Mouse (Mus musculus): ENCODE data around the gene Ankdd1b. TPM values are rescaled to one million over a fixed set of nuclear protein-coding genes. Genes with fewer than 3 reads are reported as not detected.

The Ankdd1b gene
- polyA plus RNA-seq, 1 experiment from 2014 or later, result not detected

DNA sequence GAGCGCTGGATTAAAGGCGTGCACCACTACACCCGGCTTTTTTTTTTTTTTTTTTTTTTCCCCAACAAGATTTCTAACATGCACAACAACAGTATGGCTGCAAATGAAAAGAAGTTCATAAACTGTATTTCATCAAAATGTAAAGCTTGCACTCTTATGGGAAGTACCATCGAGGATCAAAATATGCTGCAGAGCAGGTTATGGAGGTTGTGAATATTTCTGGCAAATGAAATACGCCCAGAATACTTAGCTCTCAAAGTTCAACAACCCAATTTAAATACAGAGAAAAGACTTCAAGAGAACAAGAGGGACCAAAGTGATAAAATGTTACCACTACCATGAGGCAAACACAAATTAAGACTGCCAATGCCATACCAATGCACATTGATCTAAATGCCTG is 2.3 kb downstream of the Ankdd1b start:
- 91% methylated on average over 5 of the region's 5 CpGs for WGBS
- no peaks in the 10 kb centered on the region for H3K36me3 ChIP-seq (ENCODE audit: control insufficient read depth, insufficient read depth, low read length)
- no peaks in the 10 kb centered on the region for H3K27me3 ChIP-seq (ENCODE audit: control insufficient read depth, insufficient read depth, low read length)
- H3K9me3 ChIP-seq (ENCODE audit: control insufficient read depth, low read length), result no peaks in the 10 kb centered on the region
- no peak overlapping the region for H3K27ac ChIP-seq (ENCODE audit: low read depth, low read length)
- no peak for ATAC-seq (ENCODE audit: low read depth)
- no peak overlapping the region for H3K4me3 ChIP-seq (ENCODE audit: low read depth, low read length)
- H3K9ac ChIP-seq (replicated peaks; ENCODE audit: low read depth, low read length), result no peak overlapping the region
- no peaks in the 10 kb centered on the region for H3K4me1 ChIP-seq (ENCODE audit: control insufficient read depth, insufficient read depth, low read length)
- no peak overlapping the region for H3K4me2 ChIP-seq (ENCODE audit: low read depth, low read length)

DNA sequence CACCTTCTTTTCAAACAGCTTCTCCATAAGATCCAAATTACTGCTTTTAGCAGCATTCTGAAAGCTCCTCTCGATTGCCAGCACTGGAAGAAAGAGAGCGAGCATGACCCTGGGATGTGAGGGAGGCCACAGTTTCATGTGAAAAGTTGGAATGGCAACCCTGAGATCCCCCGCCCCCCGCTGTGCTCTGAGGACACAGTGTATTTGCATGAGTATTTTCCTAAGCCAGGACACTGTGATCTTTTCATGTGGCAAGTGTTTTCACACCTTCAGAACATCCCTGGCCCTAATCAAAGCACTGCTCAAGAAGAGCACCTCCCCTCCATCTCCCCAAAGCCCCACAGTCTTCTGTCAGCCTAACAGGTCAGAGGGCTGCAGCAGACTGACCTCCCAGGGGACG is 5.7 kb downstream of the Ankdd1b start:
- no peaks in the 10 kb centered on the region for H3K9me3 ChIP-seq (ENCODE audit: control insufficient read depth, low read length)
- no peak for ATAC-seq (ENCODE audit: low read depth)
- H3K36me3 ChIP-seq (ENCODE audit: control insufficient read depth, insufficient read depth, low read length), result no peaks in the 10 kb centered on the region
- no peak overlapping the region for H3K9ac ChIP-seq (replicated peaks; ENCODE audit: low read depth, low read length)
- no peaks in the 10 kb centered on the region for H3K27me3 ChIP-seq (ENCODE audit: control insufficient read depth, insufficient read depth, low read length)
- H3K4me2 ChIP-seq (ENCODE audit: low read depth, low read length), result no peak overlapping the region
- H3K27ac ChIP-seq (ENCODE audit: low read depth, low read length), result no peak overlapping the region
- 40% methylated on average over 5 of the region's 5 CpGs for WGBS
- H3K4me1 ChIP-seq (ENCODE audit: control insufficient read depth, insufficient read depth, low read length), result no peaks in the 10 kb centered on the region
- H3K4me3 ChIP-seq (ENCODE audit: low read depth, low read length), result no peak overlapping the region

DNA sequence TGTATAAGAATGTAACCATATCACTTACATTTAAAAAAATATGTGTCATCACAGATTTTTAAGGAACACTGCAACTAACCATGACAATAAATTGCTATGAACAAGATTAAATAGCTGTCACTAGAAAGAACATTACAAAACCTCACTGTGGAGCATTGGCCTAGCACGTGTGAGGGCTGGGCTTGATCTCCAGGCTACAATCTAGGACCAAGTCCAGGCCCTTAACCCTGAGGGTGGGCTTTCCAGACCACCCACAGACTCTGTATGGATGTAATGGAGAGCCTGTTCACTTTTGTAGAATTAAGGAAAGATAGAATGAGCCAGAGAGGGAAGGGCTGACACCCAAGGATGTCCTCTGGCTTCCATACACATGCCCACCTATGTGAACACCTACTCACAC is 8.4 kb downstream of the Ankdd1b start:
- Histone ChIP-seq H3K9ac (replicated peaks; ENCODE audit: low read depth, low read length) (no peak overlapping the region), H3K27me3 (ENCODE audit: control insufficient read depth, insufficient read depth, low read length) (no peaks in the 10 kb centered on the region), H3K4me1 (ENCODE audit: control insufficient read depth, insufficient read depth, low read length) (no peaks in the 10 kb centered on the region), H3K4me3 (ENCODE audit: low read depth, low read length) (no peak overlapping the region), H3K27ac (ENCODE audit: low read depth, low read length) (no peak overlapping the region), H3K9me3 (ENCODE audit: control insufficient read depth, low read length) (no peaks in the 10 kb centered on the region), H3K36me3 (ENCODE audit: control insufficient read depth, insufficient read depth, low read length) (no peaks in the 10 kb centered on the region), H3K4me2 (ENCODE audit: low read depth, low read length) (no peak overlapping the region)
- ATAC-seq (ENCODE audit: low read depth), result no peak
- WGBS, result 55% methylated on average over 1 of the region's 1 CpGs

DNA sequence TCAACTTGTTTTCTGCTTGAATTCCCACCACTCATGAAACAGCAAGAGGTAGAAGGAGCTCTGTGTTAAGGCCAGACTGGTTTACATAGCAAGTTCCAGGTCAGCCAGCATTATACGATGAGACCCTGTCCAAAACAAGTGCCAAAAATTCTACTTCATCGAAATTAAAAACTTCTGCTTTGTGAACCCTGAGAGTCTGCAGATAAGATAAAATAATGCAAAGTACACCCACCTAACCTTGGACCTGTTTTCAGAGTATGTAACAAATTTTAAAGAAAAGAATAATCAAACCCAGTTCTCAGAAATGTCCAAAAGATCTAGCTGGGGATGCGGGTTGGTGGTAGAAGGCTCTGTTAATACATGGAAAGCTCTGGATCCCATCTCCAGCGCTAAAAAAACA is 12.4 kb downstream of the Ankdd1b start:
- WGBS, result 83% methylated on average over 4 of the region's 4 CpGs
- no peaks in the 10 kb centered on the region for H3K36me3 ChIP-seq (ENCODE audit: control insufficient read depth, insufficient read depth, low read length)
- no peaks in the 10 kb centered on the region for H3K27me3 ChIP-seq (ENCODE audit: control insufficient read depth, insufficient read depth, low read length)
- H3K4me2 ChIP-seq (ENCODE audit: low read depth, low read length), result no peak overlapping the region
- H3K9ac ChIP-seq (replicated peaks; ENCODE audit: low read depth, low read length), result no peak overlapping the region
- no peak for ATAC-seq (ENCODE audit: low read depth)
- no peak overlapping the region for H3K4me3 ChIP-seq (ENCODE audit: low read depth, low read length)
- no peaks in the 10 kb centered on the region for H3K9me3 ChIP-seq (ENCODE audit: control insufficient read depth, low read length)
- no peaks in the 10 kb centered on the region for H3K4me1 ChIP-seq (ENCODE audit: control insufficient read depth, insufficient read depth, low read length)
- H3K27ac ChIP-seq (ENCODE audit: low read depth, low read length), result no peak overlapping the region

DNA sequence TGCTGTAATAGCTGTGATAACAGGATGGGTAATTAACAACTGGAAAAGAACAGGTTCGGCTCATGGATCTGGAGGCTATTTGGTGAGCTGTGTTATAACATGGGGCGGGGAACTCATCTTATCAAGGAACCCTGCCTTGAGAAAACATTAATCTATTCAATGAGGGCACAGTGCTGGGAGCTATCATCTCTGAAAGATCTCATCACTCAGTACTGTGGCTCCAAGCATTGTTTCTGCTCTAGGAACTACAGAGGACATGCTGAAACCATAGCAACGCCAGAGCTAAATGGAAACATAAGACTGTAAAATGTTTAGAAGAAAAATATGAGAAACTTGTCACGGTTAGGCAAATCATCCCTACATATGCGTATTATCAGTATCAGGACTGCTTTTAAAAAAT is 13.0 kb downstream of the Ankdd1b start:
- no peak overlapping the region for H3K27ac ChIP-seq (ENCODE audit: low read depth, low read length)
- no peak overlapping the region for H3K4me3 ChIP-seq (ENCODE audit: low read depth, low read length)
- H3K4me1 ChIP-seq (ENCODE audit: control insufficient read depth, insufficient read depth, low read length), result no peaks in the 10 kb centered on the region
- no peak overlapping the region for H3K4me2 ChIP-seq (ENCODE audit: low read depth, low read length)
- H3K9ac ChIP-seq (replicated peaks; ENCODE audit: low read depth, low read length), result no peak overlapping the region
- no peaks in the 10 kb centered on the region for H3K9me3 ChIP-seq (ENCODE audit: control insufficient read depth, low read length)
- H3K36me3 ChIP-seq (ENCODE audit: control insufficient read depth, insufficient read depth, low read length), result no peaks in the 10 kb centered on the region
- WGBS, result 85% methylated on average over 5 of the region's 5 CpGs
- H3K27me3 ChIP-seq (ENCODE audit: control insufficient read depth, insufficient read depth, low read length), result no peaks in the 10 kb centered on the region
- ATAC-seq (ENCODE audit: low read depth), result no peak

DNA sequence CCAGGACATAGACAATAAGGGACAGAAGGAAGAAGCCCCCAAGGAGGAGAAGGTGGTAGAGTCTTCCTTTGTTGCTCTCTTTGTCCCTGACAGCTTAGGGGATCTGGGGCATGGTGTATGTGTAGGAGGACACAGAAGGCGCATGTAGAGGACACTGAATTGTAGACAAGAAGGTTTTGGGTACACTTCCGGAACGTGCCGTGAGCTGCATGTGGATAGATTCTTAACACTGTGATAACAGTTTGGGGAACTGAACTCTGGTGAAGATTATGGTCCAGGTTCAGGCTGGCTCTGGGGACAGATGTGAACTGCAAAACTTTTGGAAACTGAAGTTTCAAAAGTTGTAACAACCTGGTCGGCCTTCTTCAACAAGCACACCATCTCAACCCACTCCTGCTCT is 13.4 kb downstream of the Ankdd1b start:
- ATAC-seq (ENCODE audit: low read depth), result no peak
- Histone ChIP-seq H3K4me1 (ENCODE audit: control insufficient read depth, insufficient read depth, low read length) (no peaks in the 10 kb centered on the region), H3K9ac (replicated peaks; ENCODE audit: low read depth, low read length) (no peak overlapping the region), H3K36me3 (ENCODE audit: control insufficient read depth, insufficient read depth, low read length) (no peaks in the 10 kb centered on the region), H3K4me2 (ENCODE audit: low read depth, low read length) (no peak overlapping the region), H3K4me3 (ENCODE audit: low read depth, low read length) (no peak overlapping the region), H3K9me3 (ENCODE audit: control insufficient read depth, low read length) (no peaks in the 10 kb centered on the region), H3K27ac (ENCODE audit: low read depth, low read length) (no peak overlapping the region), H3K27me3 (ENCODE audit: control insufficient read depth, insufficient read depth, low read length) (no peaks in the 10 kb centered on the region)
- 93% methylated on average over 5 of the region's 5 CpGs for WGBS

DNA sequence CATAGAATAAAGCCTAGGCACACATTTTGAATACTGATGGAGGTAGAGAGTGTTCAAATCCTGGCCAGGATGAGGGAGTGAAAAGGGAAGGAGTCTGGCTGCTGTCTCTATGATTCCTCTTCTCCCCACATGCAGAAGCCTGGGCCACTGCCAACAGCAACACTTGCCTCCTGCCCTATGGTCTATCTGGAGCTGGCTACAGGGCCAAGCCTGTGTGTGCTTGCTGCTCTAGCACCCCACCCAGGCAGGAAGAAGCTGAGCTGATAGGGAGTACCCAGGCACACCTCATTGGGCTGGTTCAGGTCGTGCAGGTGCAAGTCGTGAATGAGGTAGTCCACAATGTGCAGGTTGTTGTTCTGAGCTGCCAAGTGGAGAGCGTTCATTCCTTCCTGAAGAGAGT is 16.7 kb downstream of the Ankdd1b start:
- H3K27ac ChIP-seq (ENCODE audit: low read depth, low read length), result no peak overlapping the region
- H3K4me2 ChIP-seq (ENCODE audit: low read depth, low read length), result no peak overlapping the region
- no peak overlapping the region for H3K9ac ChIP-seq (replicated peaks; ENCODE audit: low read depth, low read length)
- no peak for ATAC-seq (ENCODE audit: low read depth)
- H3K27me3 ChIP-seq (ENCODE audit: control insufficient read depth, insufficient read depth, low read length), result no peaks in the 10 kb centered on the region
- H3K9me3 ChIP-seq (ENCODE audit: control insufficient read depth, low read length), result no peaks in the 10 kb centered on the region
- H3K4me1 ChIP-seq (ENCODE audit: control insufficient read depth, insufficient read depth, low read length), result no peaks in the 10 kb centered on the region
- H3K4me3 ChIP-seq (ENCODE audit: low read depth, low read length), result no peak overlapping the region
- WGBS, result 78% methylated on average over 3 of the region's 3 CpGs
- H3K36me3 ChIP-seq (ENCODE audit: control insufficient read depth, insufficient read depth, low read length), result no peaks in the 10 kb centered on the region

DNA sequence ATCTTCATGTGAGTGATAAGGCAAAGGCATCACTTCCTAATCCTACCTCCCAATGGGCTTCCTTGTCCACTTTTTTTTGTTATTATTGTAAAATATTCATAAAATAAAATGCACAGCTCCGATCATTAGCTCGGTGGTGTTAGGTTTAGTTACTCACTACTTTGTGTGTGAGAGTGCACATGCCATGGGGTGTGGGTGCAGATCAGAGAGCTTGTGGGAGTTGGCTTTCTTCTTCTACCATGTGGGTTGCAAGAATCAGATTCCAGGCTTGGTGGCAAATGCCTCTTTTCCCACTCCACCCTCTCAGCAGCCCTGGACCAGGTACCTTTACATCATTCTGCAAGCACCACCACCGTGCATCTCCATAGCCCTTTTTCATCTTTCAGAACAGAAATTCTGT is 18.4 kb downstream of the Ankdd1b start:
- no peak overlapping the region for H3K4me2 ChIP-seq (ENCODE audit: low read depth, low read length)
- H3K9me3 ChIP-seq (ENCODE audit: control insufficient read depth, low read length), result no peaks in the 10 kb centered on the region
- no peak overlapping the region for H3K9ac ChIP-seq (replicated peaks; ENCODE audit: low read depth, low read length)
- no peak overlapping the region for H3K27ac ChIP-seq (ENCODE audit: low read depth, low read length)
- 94% methylated on average over 3 of the region's 3 CpGs for WGBS
- H3K36me3 ChIP-seq (ENCODE audit: control insufficient read depth, insufficient read depth, low read length), result no peaks in the 10 kb centered on the region
- no peak for ATAC-seq (ENCODE audit: low read depth)
- H3K27me3 ChIP-seq (ENCODE audit: control insufficient read depth, insufficient read depth, low read length), result no peaks in the 10 kb centered on the region
- H3K4me1 ChIP-seq (ENCODE audit: control insufficient read depth, insufficient read depth, low read length), result no peaks in the 10 kb centered on the region
- no peak overlapping the region for H3K4me3 ChIP-seq (ENCODE audit: low read depth, low read length)

DNA sequence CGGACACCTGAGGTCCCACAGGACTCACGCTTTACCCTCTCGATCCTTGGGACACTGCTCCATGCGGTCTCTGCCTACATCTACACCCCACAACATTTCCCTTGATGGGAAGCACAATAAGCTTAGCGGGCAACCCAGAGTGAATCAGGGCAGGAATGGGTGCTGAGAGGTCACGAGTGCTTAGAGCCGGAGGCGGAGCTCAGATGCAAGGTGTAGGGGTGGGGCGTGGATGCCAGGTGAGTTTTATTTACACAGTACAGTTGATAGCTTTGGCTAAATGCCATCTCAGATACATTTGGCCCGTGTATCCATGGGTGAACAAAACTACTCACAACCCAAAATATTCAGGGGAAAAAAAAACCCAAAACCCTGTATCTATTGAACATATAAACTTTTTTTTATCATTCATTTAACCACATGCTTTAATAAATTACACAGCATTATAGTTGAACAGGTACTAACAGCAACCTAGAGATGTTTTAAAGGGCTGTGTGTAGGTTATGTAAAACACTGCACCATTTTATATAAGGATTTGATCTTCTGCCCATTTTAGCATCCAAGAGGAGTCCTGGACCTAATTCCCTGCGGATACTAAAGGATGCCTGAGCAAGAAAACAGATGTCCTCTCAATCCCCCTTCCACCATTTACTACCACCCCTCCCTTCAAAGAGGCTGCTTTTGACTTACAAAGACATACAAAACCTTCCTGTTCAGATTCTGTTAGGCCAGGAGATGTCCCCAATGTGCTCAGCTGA is 19.4 kb downstream of the Ankdd1b start:
- no peak for ATAC-seq (ENCODE audit: low read depth)
- Histone ChIP-seq H3K27me3 (ENCODE audit: control insufficient read depth, insufficient read depth, low read length) (no peaks in the 10 kb centered on the region), H3K9me3 (ENCODE audit: control insufficient read depth, low read length) (no peaks in the 10 kb centered on the region), H3K27ac (ENCODE audit: low read depth, low read length) (no peak overlapping the region), H3K4me1 (ENCODE audit: control insufficient read depth, insufficient read depth, low read length) (no peaks in the 10 kb centered on the region), H3K4me2 (ENCODE audit: low read depth, low read length) (no peak overlapping the region), H3K4me3 (ENCODE audit: low read depth, low read length) (no peak overlapping the region), H3K9ac (replicated peaks; ENCODE audit: low read depth, low read length) (no peak overlapping the region), H3K36me3 (ENCODE audit: control insufficient read depth, insufficient read depth, low read length) (no peaks in the 10 kb centered on the region)
- 91% methylated on average over 11 of the region's 11 CpGs for WGBS

Measured in neural tube, embryonic 14.5 days (tissue).